Mouse (Mus musculus) midbrain, embryonic 10.5 days (tissue): ENCODE data around the gene Mup8. TPM values are rescaled to one million over a fixed set of nuclear protein-coding genes. Genes with fewer than 3 reads are reported as not detected.
"Not testable (repeated sequence)": the region's sequence is repeated elsewhere in the genome, so short reads cannot be mapped to it uniquely, and the experiment has no call there.

ENCODE experiments used
- DNase-seq: peaks from one replicate; pipeline ENCODE4 v3.0.0-alpha.2; 2017; ENCODE audit warnings: low spot score
- H3K27ac ChIP-seq: fragments of 300-500 bp; sonication (generic); replicated peaks from 2 replicates; pipeline ENCODE4 v1.5.1; 2016; ENCODE audit warnings: mild to moderate bottlenecking
- H3K27me3 ChIP-seq: fragments of 300-500 bp; sonication (generic); 2 replicates; pipeline ENCODE4 v1.6.1; 2016; ENCODE audit warnings: low read depth, mild to moderate bottlenecking; ENCODE audit not compliant: poor library complexity, severe bottlenecking
- H3K36me3 ChIP-seq: fragments of 300-500 bp; sonication (generic); 2 replicates; pipeline ENCODE4 v1.6.1; 2016; ENCODE audit warnings: mild to moderate bottlenecking, moderate library complexity
- H3K4me1 ChIP-seq: fragments of 300-500 bp; sonication (generic); 2 replicates; pipeline ENCODE4 v1.6.1; 2016
- H3K4me3 ChIP-seq: fragments of 300-500 bp; sonication (generic); 2 replicates; pipeline ENCODE4 v1.5.1; 2016; ENCODE audit warnings: mild to moderate bottlenecking, moderate library complexity
- H3K9me3 ChIP-seq: fragments of 300-500 bp; sonication (generic); replicated peaks from 2 replicates; pipeline ENCODE4 v1.6.1; 2016; ENCODE audit warnings: mild to moderate bottlenecking
- WGBS: fragments of 180-500 bp; shearing (Covaris S2); methylation state at CpG from one replicate; pipeline ENCODE4 v1.1.7; 2016; 5-methylcytosine and 5-hydroxymethylcytosine counted together
- polyA plus RNA-seq: library from polyadenylated mRNA; unstranded; fragments of >200 nt; fragmentation: Nextera tagmentation; extraction: Ambion mirVana; gene quantifications from 2 replicates; pipeline ENCODE4 v1.2.1, GENCODE M21; 2016

The Mup8 gene
- polyA plus RNA-seq: not detected in 2 replicates

GRCm38 (mm10) chr4:60222499-60222898 lies at the start of gene Mup8:
Gene Mup8 (minus strand): TSS chr4:60222599.
- not testable (repeated sequence) for H3K4me3 ChIP-seq, H3K9me3 ChIP-seq, DNase-seq, H3K27ac ChIP-seq, H3K36me3 ChIP-seq, H3K4me1 ChIP-seq, H3K27me3 ChIP-seq
- 85% methylated on average over 3 of the region's 3 CpGs for WGBS

- not testable (repeated sequence) for H3K4me1 ChIP-seq, H3K27ac ChIP-seq, H3K4me3 ChIP-seq, H3K27me3 ChIP-seq, H3K36me3 ChIP-seq, DNase-seq
- peaks cover 19% of the 10 kb centered on the region for H3K9me3 ChIP-seq
- 84% methylated on average over 11 of the region's 11 CpGs for WGBS
Observed at GRCm38 (mm10) chr4:60265977-60266770, 43.8 kb upstream of the Mup8 start.

GRCm38 (mm10) chr4:60262706-60263105 lies 40.3 kb upstream of the Mup8 start:
- not testable (repeated sequence) for H3K36me3 ChIP-seq, H3K27ac ChIP-seq, DNase-seq, H3K4me3 ChIP-seq, H3K27me3 ChIP-seq, H3K4me1 ChIP-seq
- peaks cover 19% of the 10 kb centered on the region for H3K9me3 ChIP-seq
- whole genome bisulfite sequencing: 94% methylated on average over 3 of the region's 4 CpGs

Other genes starting within 250 kb of the Mup8 start
- not detected in 2 replicates for gene Mup7, start 152.1 kb downstream of the Mup8 start, polyA plus RNA-seq
- gene Mup2, start 68.3 kb downstream of the Mup8 start, polyA plus RNA-seq: not detected in 2 replicates
- not detected in 2 replicates for gene Mup9, start 199.4 kb upstream of the Mup8 start, polyA plus RNA-seq